Mouse (Mus musculus): Measurements from ENCODE around the gene Vmn2r49. TPM values are rescaled to one million over a fixed set of nuclear protein-coding genes. Genes with fewer than 3 reads are reported as not detected.

The Vmn2r49 gene
- polyA plus RNA-seq (2014; fragmentation: Illumina TruSeq; extraction: RNeasy Lipid Tissue Mini Kit (QIAGEN cat#74804); ENCODE audit: low read depth, low replicate concordance) = not detected

GRCm38 (mm10) chr7:9992157-9992556 is at the start of gene Vmn2r49:
Vmn2r49 (minus strand) TSS chr7:9992257.

DNA sequence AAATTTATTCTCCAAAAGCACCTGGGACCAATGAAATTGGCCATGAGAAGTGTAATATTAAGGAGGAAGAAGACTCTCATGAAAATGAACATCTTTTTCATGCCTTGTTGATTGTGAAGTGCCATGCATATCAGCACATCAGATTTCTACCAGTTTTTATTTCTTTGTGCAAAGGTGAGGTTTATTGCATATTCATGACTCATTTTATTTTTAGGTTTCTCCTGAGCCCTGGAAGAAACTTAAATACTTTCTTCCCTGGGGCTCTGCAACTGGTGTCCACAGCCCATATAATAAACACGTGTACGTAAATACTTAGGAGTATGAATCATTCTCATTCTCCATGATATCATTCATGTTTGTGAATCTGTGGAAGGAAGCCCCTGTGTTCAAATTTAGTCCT is 38.6 kb downstream of the Vmn2r49 start, which contains the start of gene Vmn2r48:
TSS of gene Vmn2r48 (minus strand) at position 101 of the 400 bp plus-strand sequence.

Other genes with a start within 250 kb of the Vmn2r49 start
- not detected for gene Vmn2r46, start 221.7 kb downstream of the Vmn2r49 start, polyA plus RNA-seq (2014; fragmentation: Illumina TruSeq; extraction: RNeasy Lipid Tissue Mini Kit (QIAGEN cat#74804); ENCODE audit: low read depth, low replicate concordance)
- gene Vmn2r47, start 150.9 kb downstream of the Vmn2r49 start, polyA plus RNA-seq (2014; fragmentation: Illumina TruSeq; extraction: RNeasy Lipid Tissue Mini Kit (QIAGEN cat#74804); ENCODE audit: low read depth, low replicate concordance) = not detected
- gene Vmn2r48, start 38.7 kb downstream of the Vmn2r49 start, polyA plus RNA-seq (2014; fragmentation: Illumina TruSeq; extraction: RNeasy Lipid Tissue Mini Kit (QIAGEN cat#74804); ENCODE audit: low read depth, low replicate concordance) = not detected
- gene Vmn2r50, start 61.0 kb upstream of the Vmn2r49 start, polyA plus RNA-seq (2014; fragmentation: Illumina TruSeq; extraction: RNeasy Lipid Tissue Mini Kit (QIAGEN cat#74804); ENCODE audit: low read depth, low replicate concordance) = not detected
- gene Vmn2r51, start 113.5 kb upstream of the Vmn2r49 start, polyA plus RNA-seq (2014; fragmentation: Illumina TruSeq; extraction: RNeasy Lipid Tissue Mini Kit (QIAGEN cat#74804); ENCODE audit: low read depth, low replicate concordance) = not detected
- gene Vmn2r52, start 184.3 kb upstream of the Vmn2r49 start, polyA plus RNA-seq (2014; fragmentation: Illumina TruSeq; extraction: RNeasy Lipid Tissue Mini Kit (QIAGEN cat#74804); ENCODE audit: low read depth, low replicate concordance) = not detected

All from adrenal gland, adult 10 weeks (tissue).